Mouse (Mus musculus): ENCODE measurements at regions not wholly inside any gene's neighbourhood (a gene's known extent, or its start where the extent isn't known, plus 50 kb on each side); places are given as distances from the start of the nearest gene placed in this dataset.

- ATAC-seq (no peak), DNase-seq (no peak)
- Histone ChIP-seq H3K27me3 (ENCODE audit: insufficient read depth, low read length) (no peaks in the 10 kb centered on the region), H3K4me1 (ENCODE audit: insufficient read depth) (no peaks in the 10 kb centered on the region), H3K27ac (ENCODE audit: low read depth) (no peak overlapping the region), H3K4me2 (ENCODE audit: low read depth, low read length) (no peak overlapping the region), H3K9ac (replicated peaks) (no peak overlapping the region), H3K36me3 (replicated peaks; ENCODE audit: insufficient read depth, low read length) (no peaks in the 10 kb centered on the region), H3K4me3 (ENCODE audit: low read depth, low read length) (no peak overlapping the region), H3K9me3 (ENCODE audit: low read length) (no peaks in the 10 kb centered on the region)
- 77% methylated on average over 2 of the region's 2 CpGs for WGBS (ENCODE audit: insufficient replicate concordance)
- TF ChIP-seq CTCF (IDR thresholded peaks at IDR 0.05; ENCODE audit: low read depth) (no peak), EP300 (IDR thresholded peaks at IDR 0.05; ENCODE audit: low read depth) (no peak)
Observed at GRCm38 (mm10) chr13:33570836-33571235, 86.2 kb downstream of the Serpinb9g start.

DNA sequence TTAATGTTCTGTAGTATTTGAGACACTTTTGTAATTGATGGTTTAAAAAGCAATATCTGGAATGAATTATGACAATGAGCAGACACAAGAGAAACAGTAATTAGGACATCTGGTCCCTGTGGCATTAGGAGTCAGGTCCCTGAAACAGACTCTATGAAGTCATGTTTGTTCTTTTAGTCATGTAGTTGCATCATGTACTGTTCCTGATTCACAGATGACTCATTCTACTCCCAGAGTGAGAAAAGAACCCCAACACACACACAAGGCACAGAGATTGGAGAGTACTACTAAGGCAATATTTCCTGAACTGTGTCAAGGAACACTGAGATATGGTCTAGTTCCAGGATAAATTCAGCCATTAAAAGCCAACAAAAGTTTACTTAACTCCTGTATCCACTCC lies 75.1 kb upstream of the Serpinb6d start:
- ATAC-seq (no peak), DNase-seq (no peak)
- Histone ChIP-seq H3K4me1 (ENCODE audit: insufficient read depth) (no peaks in the 10 kb centered on the region), H3K27me3 (ENCODE audit: insufficient read depth, low read length) (no peaks in the 10 kb centered on the region), H3K36me3 (replicated peaks; ENCODE audit: insufficient read depth, low read length) (no peaks in the 10 kb centered on the region), H3K9me3 (ENCODE audit: low read length) (no peaks in the 10 kb centered on the region; the same call in 1 of the 2 replicates), H3K4me3 (ENCODE audit: low read depth, low read length) (no peak overlapping the region), H3K4me2 (ENCODE audit: low read depth, low read length) (no peak overlapping the region), H3K27ac (ENCODE audit: low read depth) (no peak overlapping the region), H3K9ac (replicated peaks) (no peak overlapping the region)
- TF ChIP-seq CTCF (IDR thresholded peaks at IDR 0.05; ENCODE audit: low read depth) (no peak), EP300 (IDR thresholded peaks at IDR 0.05; ENCODE audit: low read depth) (no peak)
